Mouse (Mus musculus): ENCODE data around the gene Snrnp35.

DNA sequence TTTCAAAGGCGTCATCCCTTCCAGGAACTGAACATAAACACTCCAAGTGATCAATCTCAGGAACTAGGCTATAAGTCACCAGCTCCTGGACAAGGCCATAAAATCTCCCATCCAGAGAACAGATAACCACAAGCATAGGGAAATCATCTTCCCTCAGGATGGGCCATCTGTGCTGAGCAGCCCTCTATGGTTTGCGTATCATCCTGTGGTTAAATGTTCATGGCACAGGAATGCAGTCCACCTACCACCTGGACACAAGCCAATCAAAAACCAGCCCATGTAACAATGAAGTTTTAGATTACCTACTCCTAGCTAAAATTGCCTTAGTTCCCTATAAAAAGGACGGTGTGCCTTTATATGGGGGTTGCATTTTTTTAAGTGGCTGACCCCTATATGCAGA is 6.0 kb downstream of the Snrnp35 start:
- TF ChIP-seq POLR2A (IDR thresholded peaks at IDR 0.05; ENCODE audit: low read depth, low read length) (no peak), CTCF (IDR thresholded peaks at IDR 0.05; ENCODE audit: extremely low read depth, insufficient read depth, insufficient read length, insufficient replicate concordance) (no peak)
